Mouse (Mus musculus): ENCODE measurements at regions not wholly inside any gene's neighbourhood (a gene's known extent, or its start where the extent isn't known, plus 50 kb on each side); places are given as distances from the start of the nearest gene placed in this dataset.

DNA sequence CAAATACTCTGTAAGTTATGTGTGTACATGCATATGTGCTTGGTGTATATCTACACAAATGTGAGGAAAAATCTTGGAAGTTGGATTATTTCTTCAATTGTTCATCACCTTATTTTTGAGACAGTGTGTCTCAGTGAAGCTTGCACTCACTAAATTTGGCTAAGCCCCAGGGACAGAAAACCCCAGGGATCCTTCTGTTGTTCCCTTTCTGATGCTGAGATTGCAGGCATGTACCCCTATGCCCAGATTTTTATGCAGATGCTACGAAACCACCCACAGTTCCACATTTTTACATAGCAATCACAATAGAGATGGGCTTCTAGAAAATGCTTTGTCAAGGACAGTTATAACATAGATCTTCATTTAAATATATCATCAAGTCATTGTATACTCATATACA lies 1799.7 kb downstream of the Cntnap5b start:
- TF ChIP-seq CTCF (IDR thresholded peaks at IDR 0.05) (no peak), EP300 (IDR thresholded peaks at IDR 0.05) (no peak)
